Mouse (Mus musculus) heart, embryonic 16.5 days (tissue): Measurements from ENCODE around the gene Map3k14. TPM values are rescaled to one million over a fixed set of nuclear protein-coding genes. Genes with fewer than 3 reads are reported as not detected.

Source experiments
- ATAC-seq: fragments of 200-750 bp; cut with Nextera tagmentation; replicated peaks from 2 replicates; pipeline ENCODE4 v1.8.0; 2017; ENCODE audit warnings: moderate number of reproducible peaks; ENCODE audit not compliant: insufficient read depth, low FRiP score; ENCODE audit errors: extremely low read depth
- H3K27ac ChIP-seq: fragments of 300-500 bp; sonication (generic); 2 replicates; pipeline ENCODE4 v1.5.1; 2014; ENCODE audit warnings: mild to moderate bottlenecking, low read length, control low read depth, moderate library complexity
- H3K27me3 ChIP-seq: fragments of 300-500 bp; sonication (generic); 2 replicates; pipeline ENCODE4 v1.6.1; 2014; ENCODE audit warnings: low read length, mixed read lengths; ENCODE audit not compliant: control insufficient read depth, insufficient read depth
- H3K36me3 ChIP-seq: fragments of 300-500 bp; sonication (generic); 2 replicates; pipeline ENCODE4 v1.6.1; 2014; ENCODE audit not compliant: control insufficient read depth, insufficient read depth
- H3K4me1 ChIP-seq: fragments of 300-500 bp; sonication (generic); 2 replicates; pipeline ENCODE4 v1.6.1; 2014; ENCODE audit warnings: low read length, mixed read lengths; ENCODE audit not compliant: control insufficient read depth, insufficient read depth
- H3K4me2 ChIP-seq: fragments of 300-500 bp; sonication (generic); 2 replicates; pipeline ENCODE4 v1.6.1; 2014; ENCODE audit warnings: low read depth, mild to moderate bottlenecking, control low read depth, low read length
- H3K4me3 ChIP-seq: fragments of 300-500 bp; sonication (generic); 2 replicates; pipeline ENCODE4 v1.5.1; 2014; ENCODE audit warnings: mild to moderate bottlenecking, control low read depth, low read length
- H3K9ac ChIP-seq: fragments of 300-500 bp; sonication (generic); 2 replicates; pipeline ENCODE4 v1.6.1; 2014; ENCODE audit warnings: low read length, control low read depth
- H3K9me3 ChIP-seq: fragments of 300-500 bp; sonication (generic); replicated peaks from 2 replicates; pipeline ENCODE4 v1.6.1; 2016; ENCODE audit warnings: low read length; ENCODE audit not compliant: control insufficient read depth
- WGBS: fragments of 180-500 bp; shearing (Covaris S2); extraction: QIAGEN DNeasy Blood & Tissue Kit; methylation state at CpG from one replicate; pipeline ENCODE4 v1.1.7; 2014; 5-methylcytosine and 5-hydroxymethylcytosine counted together
- polyA plus RNA-seq: library from polyadenylated mRNA; unstranded; fragments of >200 nt; fragmentation: Nextera tagmentation; extraction: Ambion mirVana; gene quantifications from 2 replicates; pipeline ENCODE4 v1.2.1, GENCODE M21; 2015

Gene Map3k14
- polyA plus RNA-seq, 1 experiment from 2014 or later = 4.8 TPM

DNA sequence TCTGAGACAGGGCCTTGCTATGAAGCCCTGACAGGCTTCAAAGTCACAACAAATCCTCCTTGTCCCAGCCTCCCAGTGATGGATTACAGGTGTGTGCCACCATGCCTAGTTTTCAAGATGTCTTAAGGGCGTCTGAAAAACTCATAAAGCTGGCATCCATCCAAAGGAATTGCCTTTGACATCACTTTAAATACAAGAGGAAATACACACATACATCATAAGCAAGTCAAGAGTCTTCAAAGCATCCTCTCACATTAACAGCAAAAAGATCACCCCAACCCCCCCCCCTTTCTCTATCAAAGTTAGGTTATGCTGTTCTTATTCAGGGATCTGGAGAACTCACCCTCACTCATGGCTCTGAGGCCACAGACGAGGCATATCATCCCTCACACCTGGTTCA is 1.4 kb downstream of the Map3k14 start:
- no peaks in the 10 kb centered on the region for H3K36me3 ChIP-seq
- H3K27ac ChIP-seq = no peak overlapping the region
- H3K4me2 ChIP-seq = peak overlapping the region; percentile 94
- 68% methylated on average over 2 of the region's 2 CpGs for WGBS
- H3K4me1 ChIP-seq = peaks cover 35% of the 10 kb centered on the region
- peak overlapping the region; percentile 79 for H3K4me3 ChIP-seq
- H3K9ac ChIP-seq = no peak overlapping the region
- no peaks in the 10 kb centered on the region for H3K27me3 ChIP-seq
- no peak for ATAC-seq
- H3K9me3 ChIP-seq = no peaks in the 10 kb centered on the region

DNA sequence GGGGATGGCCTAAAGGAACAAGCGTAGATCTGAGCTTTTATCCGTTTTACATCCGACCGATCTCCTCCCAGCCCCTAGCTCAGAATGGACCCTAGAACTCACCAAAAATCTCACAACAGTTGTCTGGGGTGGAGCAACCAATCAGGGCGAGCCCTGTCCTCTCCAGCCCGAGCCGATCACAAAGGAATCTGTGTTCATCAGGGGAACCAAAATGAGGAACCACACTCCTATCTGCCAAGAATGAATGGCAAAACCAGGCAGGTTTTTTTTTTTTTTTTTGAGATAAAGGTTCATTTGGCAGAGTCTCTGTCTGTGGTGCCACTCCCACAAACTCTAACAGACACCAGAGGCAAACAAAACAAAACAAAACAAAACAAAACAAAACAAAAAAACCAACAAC is 2.1 kb downstream of the Map3k14 start:
- no peaks in the 10 kb centered on the region for H3K9me3 ChIP-seq
- no peak overlapping the region for H3K4me2 ChIP-seq
- H3K36me3 ChIP-seq = no peaks in the 10 kb centered on the region
- peaks cover 35% of the 10 kb centered on the region for H3K4me1 ChIP-seq
- H3K9ac ChIP-seq = no peak overlapping the region
- whole genome bisulfite sequencing = 73% methylated on average over 7 of the region's 7 CpGs
- ATAC-seq = no peak
- H3K27ac ChIP-seq = no peak overlapping the region
- no peak overlapping the region for H3K4me3 ChIP-seq
- H3K27me3 ChIP-seq = no peaks in the 10 kb centered on the region

- peaks cover 35% of the 10 kb centered on the region for H3K4me1 ChIP-seq
- no peak overlapping the region for H3K4me3 ChIP-seq
- H3K9me3 ChIP-seq = no peaks in the 10 kb centered on the region
- WGBS = 80% methylated on average over 20 of the region's 20 CpGs
- no peaks in the 10 kb centered on the region for H3K36me3 ChIP-seq
- no peaks in the 10 kb centered on the region for H3K27me3 ChIP-seq
- H3K4me2 ChIP-seq = peak overlapping the region; percentile 12
- H3K27ac ChIP-seq = no peak overlapping the region
- no peak for ATAC-seq
- H3K9ac ChIP-seq = peak overlapping the region; percentile 24; the same call in 1 of the 2 replicates
Measured at GRCm38 (mm10) chr11:103264427-103265005, 2.8 kb downstream of the Map3k14 start.

DNA sequence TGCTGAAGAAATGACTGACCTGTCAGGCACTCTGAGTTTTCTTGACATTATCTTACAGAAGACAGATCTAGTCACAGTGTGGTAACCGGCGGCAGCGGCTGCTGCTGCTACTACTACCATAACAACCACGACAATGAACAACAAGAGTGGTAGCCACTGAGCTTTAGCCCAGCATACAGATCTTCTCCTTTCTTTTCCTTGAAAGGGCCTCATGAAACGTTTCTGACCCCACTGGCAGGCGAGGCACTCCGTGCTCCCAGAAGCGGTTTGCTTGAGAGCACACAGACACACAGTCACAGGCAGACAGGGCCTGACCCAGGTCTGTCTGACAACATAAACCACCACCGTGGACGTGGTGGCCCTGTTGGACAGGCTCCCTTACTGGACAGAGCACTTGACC is 3.7 kb downstream of the Map3k14 start:
- Histone ChIP-seq H3K4me3 (no peak overlapping the region), H3K27me3 (no peaks in the 10 kb centered on the region), H3K36me3 (no peaks in the 10 kb centered on the region), H3K4me2 (peak overlapping the region; percentile 42), H3K4me1 (peaks cover 35% of the 10 kb centered on the region), H3K9ac (peak overlapping the region; percentile 24), H3K9me3 (no peaks in the 10 kb centered on the region), H3K27ac (peak overlapping the region; percentile 20; the same call in 1 of the 2 replicates)
- no peak for ATAC-seq
- WGBS = 52% methylated on average over 10 of the region's 10 CpGs

DNA sequence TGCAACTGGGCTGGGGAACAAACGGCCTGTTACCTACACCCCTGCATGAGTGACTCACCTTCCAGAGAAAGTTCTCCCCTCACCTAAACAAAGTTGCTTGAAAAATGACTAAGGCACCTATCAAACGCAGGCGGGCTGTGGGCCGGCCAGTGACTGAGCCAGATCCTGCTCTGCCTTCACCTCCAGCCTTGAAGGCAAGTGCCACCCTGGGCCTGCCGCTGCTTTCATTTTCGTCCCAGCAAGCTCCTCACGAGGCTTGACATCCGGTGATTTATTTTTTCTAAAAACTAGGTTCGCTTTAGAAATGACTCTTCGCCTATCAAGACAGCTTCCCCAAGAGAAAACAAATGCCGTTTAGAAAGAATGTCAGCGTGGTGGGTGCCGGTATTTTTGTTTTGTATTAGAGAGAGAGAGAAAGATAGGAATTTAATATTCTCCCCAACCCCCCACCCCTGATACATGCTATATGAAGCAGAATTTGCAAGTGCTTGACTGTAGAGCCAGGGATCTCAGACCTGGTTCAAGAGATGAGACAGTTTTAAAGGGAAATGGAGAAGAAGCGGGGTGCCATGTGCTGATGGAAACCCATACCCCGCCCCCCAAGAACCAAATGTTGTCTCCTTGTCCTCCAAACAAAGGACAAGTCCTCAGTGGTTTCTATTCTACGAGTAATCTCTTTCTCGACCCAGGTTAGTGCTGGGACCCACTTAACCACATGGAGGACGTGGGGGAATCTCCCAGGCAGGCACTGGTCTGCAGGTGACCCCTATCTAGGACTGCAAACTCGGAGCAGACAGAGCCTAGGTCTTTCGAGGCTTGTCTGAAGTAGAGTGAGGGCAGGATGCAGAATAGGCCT is 4.6 kb downstream of the Map3k14 start:
- H3K4me1 ChIP-seq = peaks cover 28% of the 10 kb centered on the region

DNA sequence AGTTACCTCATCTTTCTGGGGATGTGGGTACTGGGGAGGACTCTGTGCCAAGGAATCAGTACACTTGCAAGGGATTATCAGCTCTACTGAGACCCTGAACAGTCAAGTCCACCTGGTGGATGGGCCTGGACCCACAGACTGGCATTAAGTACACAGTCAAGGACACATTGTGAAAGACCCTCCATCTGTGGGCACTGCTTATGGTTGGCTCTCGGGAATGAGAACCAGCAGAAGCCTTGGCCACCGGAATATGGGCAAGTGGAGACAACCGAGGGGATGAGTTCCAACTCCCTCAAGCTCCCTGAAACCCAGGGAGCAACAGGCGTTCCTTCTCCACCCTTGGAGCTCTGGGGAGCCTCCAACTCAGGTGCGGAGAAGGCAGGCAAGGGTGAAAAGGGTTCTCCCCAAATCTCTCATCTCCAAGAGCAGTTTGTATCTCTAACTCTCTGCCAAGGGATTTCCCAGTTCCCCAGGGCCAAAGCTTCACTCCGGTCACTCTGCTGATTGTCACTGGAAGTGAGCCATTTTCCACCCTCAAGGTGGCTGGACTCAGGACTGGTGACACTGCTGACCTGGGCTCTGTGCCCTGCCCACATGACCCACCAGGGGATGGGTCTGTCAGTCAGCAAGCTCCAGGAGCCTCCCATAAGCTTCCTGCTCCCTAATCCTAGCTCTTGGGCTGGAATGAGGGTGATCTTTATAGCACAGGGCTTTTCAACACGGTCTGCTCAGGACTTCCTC is 5.4 kb downstream of the Map3k14 start:
- no peak for ATAC-seq
- no peaks in the 10 kb centered on the region for H3K9me3 ChIP-seq
- 67% methylated on average over 7 of the region's 7 CpGs for WGBS
- peaks cover 28% of the 10 kb centered on the region for H3K4me1 ChIP-seq
- peak overlapping the region; percentile 42 for H3K4me2 ChIP-seq
- H3K9ac ChIP-seq = peak overlapping the region; percentile 35
- peak overlapping the region; percentile 64 for H3K27ac ChIP-seq
- no peaks in the 10 kb centered on the region for H3K27me3 ChIP-seq
- peak overlapping the region; percentile 6; the same call in 1 of the 2 replicates for H3K4me3 ChIP-seq
- no peaks in the 10 kb centered on the region for H3K36me3 ChIP-seq

More for the DNA sequence above, 4.6 kb downstream of the Map3k14 start:
- Histone ChIP-seq H3K4me3 (peak overlapping the region; percentile 6), H3K9ac (peak overlapping the region; percentile 58), H3K36me3 (no peaks in the 10 kb centered on the region), H3K27me3 (no peaks in the 10 kb centered on the region), H3K9me3 (no peaks in the 10 kb centered on the region), H3K27ac (peak overlapping the region; percentile 64), H3K4me2 (peak overlapping the region; percentile 42)
- WGBS = 52% methylated on average over 20 of the region's 20 CpGs
- ATAC-seq = no peak

GRCm38 (mm10) chr11:103260515-103261192 is 6.6 kb downstream of the Map3k14 start:
- no peak overlapping the region for H3K4me3 ChIP-seq
- ATAC-seq = no peak
- no peaks in the 10 kb centered on the region for H3K9me3 ChIP-seq
- no peak overlapping the region for H3K9ac ChIP-seq
- WGBS = 74% methylated on average over 12 of the region's 12 CpGs
- H3K27me3 ChIP-seq = no peaks in the 10 kb centered on the region
- H3K27ac ChIP-seq = no peak overlapping the region
- H3K36me3 ChIP-seq = no peaks in the 10 kb centered on the region
- H3K4me1 ChIP-seq = peaks cover 19% of the 10 kb centered on the region
- no peak overlapping the region for H3K4me2 ChIP-seq

GRCm38 (mm10) chr11:103260034-103260433 is 7.2 kb downstream of the Map3k14 start:
- 88% methylated on average over 5 of the region's 5 CpGs for WGBS

More at GRCm38 (mm10) chr11:103260034-103260433, 7.2 kb downstream of the Map3k14 start:
- no peak overlapping the region for H3K4me3 ChIP-seq
- H3K27ac ChIP-seq = no peak overlapping the region
- H3K4me2 ChIP-seq = no peak overlapping the region
- H3K9me3 ChIP-seq = no peaks in the 10 kb centered on the region
- H3K36me3 ChIP-seq = no peaks in the 10 kb centered on the region
- ATAC-seq = no peak
- H3K27me3 ChIP-seq = no peaks in the 10 kb centered on the region
- H3K9ac ChIP-seq = no peak overlapping the region
- H3K4me1 ChIP-seq = peaks cover 19% of the 10 kb centered on the region
